Mouse (Mus musculus) central nervous system, embryonic 14 days (tissue): ENCODE data around the gene Anxa1. TPM values are rescaled to one million over a fixed set of nuclear protein-coding genes. Genes with fewer than 3 reads are reported as not detected.

Experiments used
- polyA plus RNA-seq: library from polyadenylated mRNA; depleted of rRNA; stranded (reverse); fragments of >200 nt; gene quantifications from 2 replicates; pipeline ENCODE4 v1.2.3, GENCODE M21; 2012; rRNA removed

Anxa1 gene
- polyA plus RNA-seq: 4.4 and 16.3 TPM in 2 replicates

DNA sequence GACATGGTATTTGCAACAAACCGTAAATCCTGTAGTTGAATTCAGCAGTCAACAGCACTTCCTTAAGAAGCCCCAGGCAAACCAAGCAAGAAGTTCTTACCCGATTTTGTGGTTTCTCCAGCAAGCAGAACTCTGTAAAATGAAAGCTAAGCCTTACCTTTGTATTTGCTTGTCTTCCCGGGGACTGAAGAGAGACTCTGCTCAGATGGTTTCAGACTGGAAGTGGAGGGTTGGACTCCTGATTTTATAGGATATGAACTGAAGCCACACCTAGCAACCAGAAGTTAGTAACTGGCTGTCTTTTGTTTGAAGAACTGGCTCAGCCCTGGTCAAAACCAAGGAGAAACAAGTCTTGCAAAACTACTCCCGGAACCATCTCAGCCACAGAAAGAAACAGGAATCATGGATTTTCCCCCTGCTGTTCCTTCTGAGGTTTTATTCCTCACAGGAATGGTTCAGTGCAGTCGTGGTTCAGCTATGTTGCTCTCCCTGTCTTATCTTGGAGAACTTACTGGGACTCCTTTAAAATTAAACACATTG lies at the start of gene Anxa1:
TSS of gene Anxa1 (minus strand) at position 490 of the 540 bp plus-strand sequence.

Other genes with a start within 250 kb of the Anxa1 start
- gene Aldh1a1, start 101.8 kb upstream of the Anxa1 start, polyA plus RNA-seq: 2.1 and 3.4 TPM in 2 replicates